Mouse (Mus musculus): ENCODE measurements at regions not wholly inside any gene's neighbourhood (a gene's known extent, or its start where the extent isn't known, plus 50 kb on each side); places are given as distances from the start of the nearest gene placed in this dataset.
A peak's percentile ranks its signal among the peaks of the same experiment; 100 is the strongest.

DNA sequence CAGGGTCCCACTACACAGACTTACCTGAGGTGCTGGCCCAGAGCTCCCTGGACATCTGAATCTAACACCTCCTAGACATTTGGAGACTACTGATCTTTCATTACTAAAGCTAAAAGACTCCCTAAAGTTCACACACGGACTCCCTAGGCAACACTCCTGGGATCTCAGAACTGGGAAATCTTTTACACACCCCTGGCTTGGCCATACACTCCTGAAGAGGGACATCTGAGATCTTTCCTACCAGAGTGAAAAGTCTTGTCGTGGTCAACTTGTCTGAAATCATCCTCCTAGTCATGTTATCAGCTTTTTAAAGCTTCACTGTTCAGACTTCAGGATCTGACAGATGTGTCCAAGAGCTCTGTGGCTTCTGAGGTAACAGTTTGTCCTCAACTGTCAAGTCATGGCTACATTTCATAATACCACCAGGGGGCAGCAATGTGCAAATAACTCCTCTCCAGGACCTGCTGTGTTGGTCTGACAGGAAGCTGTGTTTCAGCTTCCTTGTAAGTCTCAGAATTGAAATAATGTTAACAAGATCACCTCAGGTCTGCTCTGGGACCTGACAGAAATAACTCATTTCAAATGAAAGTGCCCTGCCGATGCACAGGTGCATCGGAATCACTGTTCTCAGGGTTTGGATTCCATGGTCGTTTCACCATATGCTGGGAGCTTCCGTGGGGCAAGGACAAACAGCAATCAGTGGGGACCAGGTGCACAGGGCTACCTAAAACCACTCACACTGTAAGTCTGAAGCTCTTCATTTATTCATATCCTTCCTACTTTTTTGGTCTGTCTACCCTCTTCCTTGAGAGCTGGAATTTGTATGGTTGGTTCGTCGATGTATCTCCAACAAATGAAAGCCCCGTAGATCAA is 92.3 kb upstream of the C1qtnf7 start:
- DNase-seq (ENCODE audit: low spot score in 2 of 2), result peak; percentile 80 to 83

DNA sequence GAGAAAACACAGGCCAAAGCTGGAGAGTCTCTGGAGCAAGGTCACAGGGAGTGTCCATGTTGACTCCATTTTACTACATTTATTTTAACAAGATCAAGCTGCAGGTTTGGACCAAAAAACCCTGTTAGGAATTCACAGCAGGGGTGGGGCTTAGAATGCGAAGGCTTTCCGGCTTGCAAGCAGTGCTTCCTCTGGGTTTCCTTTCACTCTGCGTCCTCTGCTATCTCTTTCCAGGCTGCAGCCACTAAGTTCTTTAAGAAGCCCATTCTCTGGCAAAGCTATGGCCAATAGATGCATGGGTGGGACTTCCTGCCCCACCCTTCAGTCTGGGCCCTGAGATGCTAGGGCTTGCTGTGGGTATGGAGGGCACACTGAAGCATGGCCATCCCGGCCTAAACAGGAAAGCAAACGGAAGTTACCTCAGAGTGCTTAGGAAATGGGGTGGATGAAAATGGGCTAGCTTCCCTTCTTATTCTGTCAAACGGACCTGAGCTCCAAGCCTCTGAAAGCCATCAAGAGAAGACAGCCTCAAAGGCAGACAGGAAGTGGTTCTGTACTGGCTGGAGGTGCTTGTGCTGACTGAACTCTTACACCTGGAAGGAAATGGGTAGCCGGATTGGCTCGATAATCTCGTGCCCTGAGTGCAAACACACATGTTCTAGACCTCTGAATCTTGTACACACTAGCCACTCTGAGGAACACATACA is 90.6 kb upstream of the C1qtnf7 start:
- no peak for DNase-seq (ENCODE audit: low spot score in 2 of 2)

DNA sequence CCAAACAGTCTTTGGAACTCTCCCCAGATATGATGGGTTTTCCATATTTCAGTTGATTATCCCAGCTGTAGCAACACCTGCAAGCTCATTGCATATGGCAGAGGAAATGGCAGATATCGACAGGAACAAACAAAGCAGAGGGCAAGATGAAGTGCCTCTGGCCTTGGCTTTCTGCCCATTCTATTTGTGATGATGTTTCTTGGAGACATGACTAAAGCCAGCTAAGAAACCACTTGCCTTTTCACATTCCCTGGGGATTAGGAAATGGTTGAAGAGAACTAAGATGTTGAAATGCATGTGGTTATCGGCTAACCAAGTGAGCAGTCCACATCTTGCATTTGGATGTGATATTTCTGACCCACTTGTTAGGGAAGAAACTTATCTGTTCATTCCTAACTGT is 82.0 kb upstream of the C1qtnf7 start:
- DNase-seq (ENCODE audit: low spot score in 2 of 2), result no peak

DNA sequence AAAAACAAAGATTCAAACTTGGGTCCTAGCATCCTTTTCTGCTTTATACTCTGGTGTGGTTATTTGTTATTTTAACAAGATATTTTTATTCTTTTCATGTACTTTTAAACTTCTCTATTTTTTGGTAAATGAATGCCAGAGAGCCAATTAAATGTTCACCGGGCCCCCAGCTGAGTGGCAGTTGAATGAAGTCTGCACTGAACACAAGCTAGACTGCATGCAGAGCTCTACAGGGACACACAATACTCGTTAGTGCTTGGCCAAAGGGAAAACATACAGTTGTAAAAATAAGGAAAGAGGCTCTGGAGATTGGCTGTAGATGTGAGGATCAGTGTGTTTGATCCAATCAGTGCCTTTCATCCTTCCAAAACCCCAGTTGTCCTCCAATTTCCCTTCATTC is 76.1 kb upstream of the C1qtnf7 start:
- no peak for DNase-seq (ENCODE audit: low spot score in 2 of 2)

DNA sequence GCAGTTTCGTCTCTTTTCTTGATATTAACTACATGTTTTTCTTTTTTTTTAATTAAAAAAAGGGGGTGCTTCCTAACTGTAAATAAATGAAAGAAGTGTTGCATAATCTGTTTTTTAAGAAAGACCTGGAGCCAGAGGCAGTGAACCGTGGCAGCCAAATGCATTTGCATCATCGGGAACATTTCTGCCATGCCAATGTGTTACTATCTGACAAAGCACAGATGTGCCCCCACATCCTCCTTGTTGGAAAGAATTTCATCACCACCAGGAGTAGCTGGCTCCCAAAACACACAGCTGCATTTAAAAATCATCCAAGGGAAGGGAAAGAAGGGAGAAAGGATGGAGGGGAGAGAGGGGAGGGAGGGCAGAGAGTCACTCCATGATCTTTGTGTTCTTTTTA is 74.0 kb upstream of the C1qtnf7 start:
- no peak for DNase-seq (ENCODE audit: low spot score in 2 of 2)

DNA sequence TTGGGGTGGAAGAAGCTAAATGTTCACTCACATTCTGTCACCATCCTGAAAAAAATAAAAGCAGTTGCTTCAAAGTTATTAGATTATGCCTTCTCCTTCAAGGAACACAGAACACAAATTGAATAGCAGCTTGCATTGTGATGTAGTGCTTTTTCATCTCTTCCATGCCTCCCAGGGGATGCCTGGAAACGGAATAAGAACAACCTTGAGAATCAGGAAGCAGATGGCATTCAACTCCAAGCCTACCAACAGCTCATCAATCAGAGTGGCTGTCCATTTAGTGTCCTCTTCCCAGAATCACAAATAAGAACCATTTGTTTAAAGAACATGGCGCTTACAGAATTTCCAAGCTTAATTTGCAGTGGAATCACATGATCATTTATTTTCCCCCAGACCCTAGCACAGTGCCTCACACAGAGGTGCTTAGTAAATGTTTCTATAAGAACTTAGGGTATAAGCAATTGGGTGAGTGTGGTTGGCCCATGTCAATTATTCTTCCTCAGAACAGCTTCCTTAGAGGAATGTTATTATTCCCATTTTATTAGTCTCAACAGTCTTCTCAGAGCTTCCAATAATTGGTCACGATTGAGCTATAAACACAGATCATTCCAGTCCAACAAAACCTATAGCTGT is 70.6 kb upstream of the C1qtnf7 start:
- DNase-seq (ENCODE audit: low spot score in 2 of 2), result no peak

DNA sequence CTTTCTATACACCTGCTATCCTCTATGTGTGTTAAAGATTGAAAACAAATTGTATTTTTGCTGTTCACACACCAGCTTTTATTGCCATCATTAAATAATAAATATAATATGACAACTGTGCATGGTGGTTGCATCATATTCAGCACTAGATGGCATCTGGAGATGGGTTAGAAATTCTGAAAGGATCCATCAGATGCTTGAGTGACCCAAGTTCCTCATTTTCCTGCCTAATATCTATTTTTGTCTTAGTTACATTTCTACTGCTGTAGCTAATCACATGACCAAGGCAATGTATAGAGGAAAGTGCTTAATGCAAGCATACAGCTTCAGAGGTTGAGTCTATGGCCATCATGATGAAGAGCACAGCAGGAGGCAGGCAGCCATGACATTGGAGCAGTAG is 69.7 kb upstream of the C1qtnf7 start:
- DNase-seq (ENCODE audit: low spot score in 2 of 2), result no peak

DNA sequence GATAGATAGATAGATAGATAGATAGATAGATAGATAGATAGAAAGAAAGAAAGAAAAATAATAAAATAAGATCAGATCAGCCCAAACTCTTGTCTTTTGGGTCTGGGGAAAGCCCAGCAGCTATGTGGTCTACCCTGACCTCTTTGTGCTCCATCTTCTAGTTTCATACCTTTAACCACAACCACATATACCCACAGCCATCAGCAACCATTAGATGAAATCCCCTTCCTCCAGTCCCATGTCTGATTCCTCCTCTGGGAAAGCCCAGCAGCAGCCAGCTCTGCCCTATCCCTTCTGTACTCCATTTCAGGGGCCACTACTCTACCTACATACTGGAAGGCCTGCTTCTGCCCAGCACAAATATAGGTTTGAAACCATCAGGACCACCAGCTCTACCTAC is 69.0 kb upstream of the C1qtnf7 start:
- DNase-seq (ENCODE audit: low spot score in 2 of 2), result no peak

DNA sequence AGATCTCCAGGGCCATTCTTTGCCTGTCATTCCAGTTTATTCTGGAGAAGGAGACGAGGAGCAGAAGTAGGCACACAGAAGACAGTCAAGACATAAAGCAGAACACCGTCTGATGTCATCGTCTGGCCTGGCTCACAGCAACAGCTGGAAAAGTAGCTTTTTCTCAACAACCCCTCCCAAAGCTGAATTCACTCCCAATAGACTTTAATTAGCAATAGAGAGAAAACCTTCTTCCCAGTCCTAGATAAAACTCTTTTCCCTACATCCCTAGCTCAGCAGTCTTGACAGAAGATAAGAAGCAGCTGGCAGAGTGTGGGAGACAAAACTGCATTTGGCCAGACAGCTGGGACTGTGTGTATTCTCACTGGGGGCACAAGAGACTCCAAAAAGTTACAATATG is 59.3 kb upstream of the C1qtnf7 start:
- DNase-seq (ENCODE audit: low spot score in 2 of 2), result peak in 1 of 2 experiments; percentile 28

DNA sequence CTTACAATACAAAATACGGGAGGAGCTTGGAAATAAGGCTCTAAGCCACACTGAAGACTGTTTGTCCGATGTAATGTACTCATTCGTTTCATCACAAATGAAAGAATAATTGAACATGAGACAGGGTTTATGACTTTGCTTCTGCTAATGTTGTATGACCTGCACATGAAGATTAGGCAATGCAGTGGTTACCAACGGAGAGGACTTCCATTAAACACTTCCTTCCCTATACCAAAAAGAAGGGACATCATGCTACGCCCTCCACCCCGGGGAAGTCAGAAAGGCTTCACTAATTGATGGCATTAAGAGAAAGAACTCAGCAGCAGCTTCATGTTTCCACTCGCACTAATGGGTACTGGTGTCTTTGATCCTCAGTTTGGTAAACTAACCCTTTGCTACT is 57.6 kb upstream of the C1qtnf7 start:
- no peak for DNase-seq (ENCODE audit: low spot score in 2 of 2)

DNA sequence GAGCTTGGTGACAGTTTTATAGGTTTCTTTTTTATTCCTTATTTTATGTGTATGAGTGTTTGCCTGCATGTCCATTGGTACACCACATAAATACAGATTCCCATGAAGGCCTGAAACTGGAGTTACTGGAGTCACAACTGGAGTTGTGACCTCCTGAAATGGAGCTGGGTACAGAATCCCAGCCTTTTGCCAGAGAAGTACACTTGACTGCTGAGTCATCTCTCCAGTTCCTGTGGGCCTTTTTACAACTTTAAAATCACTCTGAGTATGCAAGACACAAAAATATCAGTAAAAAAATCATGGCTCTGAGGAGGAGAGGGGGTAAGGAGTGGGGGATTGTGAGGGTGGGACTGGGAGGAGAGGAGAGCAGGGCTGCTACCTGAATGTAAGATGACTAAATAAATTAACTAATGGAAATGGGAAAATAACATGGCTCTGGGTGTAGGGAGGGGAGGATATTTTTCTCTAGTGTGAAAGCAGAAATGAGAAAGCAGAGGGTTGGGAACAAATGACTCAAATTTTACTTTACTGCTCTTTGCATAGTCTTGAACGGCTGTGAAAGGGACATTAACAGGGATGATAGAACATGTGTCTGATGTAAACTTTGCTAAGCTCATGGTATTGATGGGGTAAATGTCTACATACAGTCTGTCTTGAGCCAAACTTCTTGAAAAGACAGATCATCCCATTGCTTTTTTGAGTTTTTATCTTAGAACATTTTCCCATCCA is 53.2 kb upstream of the C1qtnf7 start:
- no peak for DNase-seq (ENCODE audit: low spot score in 2 of 2)
